Mouse (Mus musculus): ENCODE measurements at regions not wholly inside any gene's neighbourhood (a gene's known extent, or its start where the extent isn't known, plus 50 kb on each side); places are given as distances from the start of the nearest gene placed in this dataset.
A peak's percentile ranks its signal among the peaks of the same experiment; 100 is the strongest.

DNA sequence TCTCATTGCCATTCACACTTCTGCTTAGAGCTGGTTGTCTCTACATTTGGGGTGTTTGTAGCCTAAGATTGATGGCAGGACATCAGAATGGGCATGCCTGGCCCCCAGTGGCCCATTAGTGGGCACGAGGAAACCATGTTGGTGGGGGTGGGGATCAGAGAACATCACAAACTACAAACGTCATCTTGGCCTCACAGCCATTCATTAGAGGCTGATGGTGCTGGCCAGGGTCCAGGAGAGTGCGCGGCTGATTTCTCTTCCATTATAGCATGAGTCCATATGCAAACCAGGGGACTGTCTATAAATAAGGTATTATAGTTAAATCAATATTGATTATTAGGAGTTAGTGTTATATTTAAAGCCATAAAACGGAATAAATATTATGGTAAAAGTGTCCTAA lies 67.9 kb downstream of the 3100002H09Rik start:
- intact Hi-C loops (cut with DNase I) = no loop called here
- no peak for DNase-seq

DNA sequence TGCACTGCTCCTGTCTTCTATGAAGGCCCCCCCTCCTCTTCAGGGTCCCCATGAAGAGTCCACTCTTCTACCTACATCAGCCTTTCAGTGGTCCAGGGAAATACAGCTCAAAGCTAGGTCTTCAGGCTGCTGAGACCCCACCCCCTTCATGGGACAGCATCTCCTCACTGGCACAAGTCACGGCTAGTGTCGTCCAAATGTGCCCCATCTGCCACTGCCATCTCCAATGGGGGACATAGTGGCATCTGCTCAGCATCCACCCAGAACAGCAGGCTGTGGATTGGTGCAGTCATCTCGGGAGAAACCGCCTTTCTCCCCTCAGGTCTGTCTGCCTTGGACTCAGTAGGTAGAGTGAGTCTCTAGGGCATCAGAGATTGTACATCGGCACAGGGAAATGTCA lies 72.1 kb downstream of the 3100002H09Rik start:
- intact Hi-C loops (cut with DNase I) = no loop called here
- no peak for DNase-seq

DNA sequence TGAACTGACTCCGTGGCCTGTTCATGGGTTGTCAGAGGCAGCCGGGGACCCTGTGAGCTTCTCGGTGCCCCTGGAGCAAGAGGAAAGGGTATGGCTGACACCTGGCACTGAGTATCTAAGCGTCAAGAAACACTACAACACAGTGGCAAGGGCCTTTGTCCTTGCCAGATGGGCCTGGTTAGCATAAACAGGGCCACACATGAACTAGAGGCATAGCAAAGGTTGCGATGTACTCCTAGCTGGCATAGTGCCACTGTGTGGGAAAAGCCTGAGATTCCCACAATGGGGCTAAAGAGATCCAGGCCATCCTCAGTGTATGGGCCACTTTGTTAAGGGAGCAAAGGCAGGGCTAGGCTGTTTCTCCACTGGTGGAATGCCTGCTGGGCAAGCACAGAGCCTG lies 72.9 kb downstream of the 3100002H09Rik start:
- intact Hi-C loops (cut with DNase I) = no loop called here
- no peak for DNase-seq

DNA sequence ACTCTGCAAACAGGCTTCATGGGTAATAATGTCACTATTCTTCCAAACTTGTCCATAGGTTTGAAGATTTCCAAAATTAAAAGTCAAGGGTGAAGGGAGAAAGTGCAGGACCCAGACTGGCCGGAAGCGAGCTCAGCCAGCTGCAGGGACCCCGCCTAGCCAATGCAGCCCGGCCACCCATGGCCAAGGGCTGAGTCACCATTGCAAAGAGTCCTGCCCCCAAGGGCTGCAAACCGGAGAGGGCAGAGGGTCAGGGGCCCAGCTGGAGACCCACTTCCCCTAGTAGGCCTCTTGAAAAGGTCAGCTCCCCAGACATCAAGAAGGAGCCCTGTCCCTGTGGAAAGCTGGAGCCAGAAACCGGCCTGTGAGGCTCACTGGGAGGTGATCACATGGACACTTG lies 77.0 kb downstream of the 3100002H09Rik start:
- intact Hi-C loops (cut with DNase I) = no loop called here
- no peak for DNase-seq

DNA sequence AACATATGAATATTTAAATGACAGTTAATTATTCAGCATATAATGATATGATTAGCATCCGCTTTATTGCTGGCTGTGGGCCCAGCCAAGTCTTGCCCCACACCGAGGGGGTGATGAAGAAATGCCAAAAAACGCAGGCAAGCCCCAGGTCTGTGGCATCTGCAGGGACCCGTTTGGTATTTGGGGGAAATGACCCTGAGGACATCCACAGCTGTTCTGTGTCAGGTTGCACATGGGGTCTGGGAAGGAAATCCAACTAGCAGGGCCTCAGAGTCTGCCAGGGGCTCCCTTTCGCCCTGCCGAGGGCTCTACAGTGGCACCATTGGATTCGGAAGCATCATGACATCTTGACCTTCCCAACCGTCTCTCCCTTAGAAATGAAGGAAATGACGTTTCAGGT lies 80.0 kb downstream of the 3100002H09Rik start:
- intact Hi-C loops (cut with DNase I) = no loop called here
- DNase-seq = no peak

DNA sequence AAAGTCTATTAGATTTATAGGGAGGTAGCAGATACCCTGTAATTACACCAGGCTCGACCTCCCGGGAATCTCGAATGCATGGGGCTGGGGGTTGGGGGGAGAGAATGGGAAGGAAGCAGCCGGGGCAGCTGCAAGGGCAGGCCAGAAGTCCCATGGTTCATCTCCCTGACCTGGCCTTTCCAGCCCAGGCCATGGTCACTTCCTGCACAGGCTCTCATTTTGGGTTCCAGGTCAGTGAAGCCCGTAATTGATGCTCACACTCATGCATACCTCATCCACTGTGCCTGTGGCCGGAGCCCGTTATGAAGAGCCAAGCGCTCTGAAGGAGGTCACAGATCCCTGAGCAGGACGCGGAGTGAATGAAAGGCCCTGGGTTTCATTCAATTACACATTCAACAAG lies 83.8 kb downstream of the 3100002H09Rik start:
- DNase-seq = no peak
- intact Hi-C loops (cut with DNase I) = no loop called here

DNA sequence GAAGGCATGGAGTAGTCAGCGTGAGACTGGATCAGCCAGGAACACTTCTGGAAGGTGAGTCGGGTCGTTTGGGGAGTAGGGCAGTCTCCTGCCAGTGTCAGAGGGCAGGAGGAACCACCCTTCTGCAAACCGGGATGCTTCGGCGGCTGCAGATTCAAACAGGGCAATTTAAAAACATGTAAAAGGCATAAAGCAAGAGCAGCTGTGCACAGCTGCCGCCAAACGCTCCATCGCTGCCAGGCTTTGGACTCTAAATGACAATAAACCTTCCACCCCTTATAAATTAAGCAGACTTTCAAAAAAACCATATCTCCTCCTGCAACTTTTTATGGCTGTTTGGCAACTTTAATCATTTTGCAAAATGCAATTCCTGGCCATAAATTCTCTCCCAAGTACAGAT lies 84.2 kb downstream of the 3100002H09Rik start:
- no peak for DNase-seq

DNA sequence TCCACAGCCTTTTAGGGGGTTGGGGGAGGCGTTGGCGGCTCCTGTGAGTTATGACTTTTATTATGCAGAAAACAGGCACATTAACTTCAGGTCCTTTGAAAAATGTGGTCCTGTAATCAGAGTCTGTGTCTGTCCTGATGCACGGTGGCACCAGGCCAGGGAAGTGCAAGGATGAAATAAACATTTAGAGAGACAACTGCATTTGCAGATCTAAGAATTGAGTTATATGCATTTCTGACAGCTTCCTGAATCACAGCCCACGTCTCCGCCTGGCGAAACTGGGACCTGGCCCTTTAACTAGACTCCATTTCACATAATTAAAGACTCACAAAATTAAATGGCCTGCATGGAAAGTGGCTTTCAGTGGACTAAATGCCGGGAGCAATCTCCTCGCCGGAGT lies 90.3 kb downstream of the 3100002H09Rik start:
- intact Hi-C loops (cut with DNase I) = no loop called here
- no peak for DNase-seq

More for the DNA sequence above, 84.2 kb downstream of the 3100002H09Rik start:
- intact Hi-C loops (cut with DNase I) = no loop called here

DNA sequence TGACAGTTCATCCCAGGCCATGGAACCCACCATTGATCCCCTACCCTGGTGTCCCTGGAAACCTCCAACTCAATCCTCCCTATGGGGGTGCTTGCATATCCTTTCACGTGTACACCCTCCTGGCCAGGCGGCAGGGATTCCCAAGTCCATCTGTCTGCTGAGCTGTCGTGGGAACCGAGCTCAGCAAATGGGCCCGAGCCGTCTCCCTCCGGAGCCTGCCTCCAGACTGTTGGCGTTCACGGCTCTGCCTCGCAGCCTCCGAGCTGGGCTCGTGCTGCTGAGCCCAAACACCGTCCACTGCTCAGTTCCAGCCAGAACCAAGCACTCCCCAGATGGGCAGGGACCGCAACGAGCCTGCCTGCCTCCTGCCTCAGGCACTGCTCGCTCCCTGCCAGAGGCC lies 98.8 kb downstream of the 3100002H09Rik start:
- intact Hi-C loops (cut with DNase I) = no loop called here
- DNase-seq = no peak

DNA sequence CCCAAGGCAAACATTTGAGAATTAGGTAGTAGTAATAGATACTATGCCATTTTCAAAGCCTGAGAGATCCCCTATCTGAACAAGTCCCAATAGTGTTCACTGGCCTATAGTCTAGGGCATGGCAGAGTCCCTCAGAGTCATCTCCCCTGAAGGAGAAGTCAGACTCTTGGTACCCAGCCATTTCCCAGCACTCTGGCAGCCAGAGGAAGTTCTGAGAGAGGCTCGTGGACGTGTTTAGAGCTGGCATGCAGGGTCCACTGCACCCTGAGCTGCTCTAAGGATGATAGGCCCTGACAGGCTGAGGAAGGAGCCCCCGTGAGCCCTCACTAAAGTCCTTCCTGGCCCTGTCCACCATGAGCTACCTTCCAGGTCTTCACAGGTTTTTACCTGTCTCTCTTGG lies 99.8 kb downstream of the 3100002H09Rik start:
- intact Hi-C loops (cut with DNase I) = no loop called here
- no peak for DNase-seq

DNA sequence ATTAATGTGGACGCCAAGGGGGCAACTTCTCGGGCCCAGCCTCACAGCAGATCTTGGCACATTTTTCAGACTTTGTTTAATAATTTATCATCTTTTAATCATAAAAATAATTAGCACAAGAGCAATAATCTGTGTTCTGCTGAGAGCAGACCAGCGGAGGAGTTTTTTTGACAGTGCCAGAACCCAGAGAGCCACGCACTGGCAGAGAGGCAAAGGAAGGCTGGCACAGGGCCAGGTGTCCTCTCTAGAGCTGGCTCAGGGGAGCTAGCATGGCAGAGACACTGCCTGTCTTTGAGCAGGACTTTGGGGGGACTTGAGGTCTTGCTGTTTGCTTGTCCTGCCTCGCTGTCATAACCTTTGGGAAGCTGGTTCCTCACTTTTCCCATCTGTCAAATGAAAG lies 100.9 kb downstream of the 3100002H09Rik start:
- intact Hi-C loops (cut with DNase I) = no loop called here
- DNase-seq = peak; percentile 15 to 22

DNA sequence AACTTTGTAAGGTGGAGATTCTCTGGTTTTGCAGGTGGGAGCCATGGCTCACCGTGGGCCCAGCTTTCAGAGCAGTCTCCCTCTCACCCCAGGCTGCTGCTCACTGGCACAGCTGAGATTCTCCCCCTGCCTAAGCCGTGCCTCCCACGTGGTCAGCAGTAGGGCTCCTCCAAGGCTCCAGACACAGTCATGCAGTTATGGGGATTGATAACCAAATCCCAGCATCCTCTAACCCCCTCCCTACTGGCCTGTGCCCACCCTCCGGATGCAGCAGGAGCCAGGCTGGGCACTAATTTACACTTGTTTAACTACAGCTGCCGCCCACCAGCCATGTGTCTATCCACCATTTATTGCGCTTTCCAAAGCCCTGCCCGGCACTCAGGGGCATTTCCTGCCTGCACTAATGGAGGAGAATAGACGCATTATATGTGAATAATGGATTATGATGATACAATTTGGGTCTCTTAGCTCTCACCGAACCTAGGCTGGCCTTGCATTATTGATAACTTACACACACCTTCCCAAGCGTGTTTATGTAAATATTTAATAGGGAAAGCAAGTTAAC lies 104.4 kb downstream of the 3100002H09Rik start:
- intact Hi-C loops (cut with DNase I) = no loop called here

DNA sequence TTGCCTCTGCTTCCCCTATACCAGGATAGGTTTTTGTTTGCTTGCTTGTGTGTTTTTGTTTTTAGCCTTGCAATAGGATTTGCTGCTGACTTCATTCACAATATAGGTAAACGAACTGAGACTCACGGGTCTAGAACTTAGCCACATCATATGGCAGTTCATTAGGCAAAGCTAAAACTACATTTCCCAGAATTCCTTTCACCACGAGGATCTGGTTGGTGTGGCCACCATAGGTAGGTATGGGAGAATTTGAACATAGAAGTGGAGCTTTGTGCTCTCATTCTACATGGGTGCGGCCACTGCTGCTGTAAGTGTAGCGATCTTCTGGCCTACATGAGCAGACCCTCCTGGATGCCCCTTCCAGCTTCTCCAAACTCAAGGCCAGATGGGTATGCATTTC lies 108.8 kb downstream of the 3100002H09Rik start:
- intact Hi-C loops (cut with DNase I) = no loop called here

More for the DNA sequence above, 104.4 kb downstream of the 3100002H09Rik start:
- no peak for DNase-seq

DNA sequence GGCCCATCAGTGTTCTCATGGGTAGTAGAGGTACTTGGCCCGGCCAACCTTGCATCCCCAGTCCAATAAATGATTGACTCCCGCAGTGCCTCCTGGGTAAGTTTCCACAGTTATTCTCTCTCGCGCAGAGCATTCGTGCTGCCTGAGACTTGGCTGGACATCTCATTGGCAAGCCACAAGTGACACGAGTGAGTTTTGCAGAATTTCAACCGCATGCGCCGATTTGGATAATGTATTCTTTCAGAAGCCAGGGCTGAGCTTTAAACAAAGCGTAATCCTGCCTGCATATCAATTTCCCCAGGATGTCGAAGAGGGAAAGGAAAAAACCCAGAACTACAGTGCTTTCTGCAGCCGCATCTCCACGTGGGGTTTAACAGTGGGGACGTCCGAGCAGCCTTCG lies 112.6 kb downstream of the 3100002H09Rik start:
- no peak for DNase-seq
- intact Hi-C loops (cut with DNase I) = no loop called here

More for the DNA sequence above, 108.8 kb downstream of the 3100002H09Rik start:
- no peak for DNase-seq

DNA sequence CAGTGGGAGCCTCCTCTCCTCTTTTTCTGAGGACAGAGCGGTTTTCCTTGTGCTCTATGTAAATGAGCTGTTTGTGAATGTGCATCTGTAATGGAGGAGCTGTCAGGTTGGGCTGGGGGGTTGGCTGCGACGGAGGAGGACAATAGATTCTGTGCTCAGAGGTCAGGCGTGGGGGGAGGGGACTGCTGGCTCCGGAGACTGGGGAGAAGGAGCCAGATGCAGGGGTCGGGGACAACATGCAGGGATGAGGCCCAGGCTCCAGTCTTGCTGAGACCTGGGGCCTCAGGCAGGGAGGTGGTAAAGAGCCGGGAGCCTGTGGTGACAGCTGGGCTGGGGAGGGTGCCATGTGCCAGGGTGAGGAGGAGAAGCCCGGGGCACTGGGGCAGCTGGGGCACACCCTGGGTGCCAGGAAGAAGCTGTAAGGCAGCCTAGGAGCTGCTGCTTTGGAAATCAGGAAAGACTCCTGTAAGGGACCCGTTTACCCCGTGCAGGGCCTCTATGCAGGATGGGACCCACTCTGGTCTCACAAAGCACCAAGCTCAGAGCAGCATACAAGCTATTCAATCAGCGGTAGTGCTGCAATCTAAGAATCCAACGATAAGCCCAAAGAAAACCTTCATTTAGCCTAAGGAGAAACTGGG lies 124.5 kb downstream of the 3100002H09Rik start:
- no peak for DNase-seq
- intact Hi-C loops (cut with DNase I) = no loop called here

DNA sequence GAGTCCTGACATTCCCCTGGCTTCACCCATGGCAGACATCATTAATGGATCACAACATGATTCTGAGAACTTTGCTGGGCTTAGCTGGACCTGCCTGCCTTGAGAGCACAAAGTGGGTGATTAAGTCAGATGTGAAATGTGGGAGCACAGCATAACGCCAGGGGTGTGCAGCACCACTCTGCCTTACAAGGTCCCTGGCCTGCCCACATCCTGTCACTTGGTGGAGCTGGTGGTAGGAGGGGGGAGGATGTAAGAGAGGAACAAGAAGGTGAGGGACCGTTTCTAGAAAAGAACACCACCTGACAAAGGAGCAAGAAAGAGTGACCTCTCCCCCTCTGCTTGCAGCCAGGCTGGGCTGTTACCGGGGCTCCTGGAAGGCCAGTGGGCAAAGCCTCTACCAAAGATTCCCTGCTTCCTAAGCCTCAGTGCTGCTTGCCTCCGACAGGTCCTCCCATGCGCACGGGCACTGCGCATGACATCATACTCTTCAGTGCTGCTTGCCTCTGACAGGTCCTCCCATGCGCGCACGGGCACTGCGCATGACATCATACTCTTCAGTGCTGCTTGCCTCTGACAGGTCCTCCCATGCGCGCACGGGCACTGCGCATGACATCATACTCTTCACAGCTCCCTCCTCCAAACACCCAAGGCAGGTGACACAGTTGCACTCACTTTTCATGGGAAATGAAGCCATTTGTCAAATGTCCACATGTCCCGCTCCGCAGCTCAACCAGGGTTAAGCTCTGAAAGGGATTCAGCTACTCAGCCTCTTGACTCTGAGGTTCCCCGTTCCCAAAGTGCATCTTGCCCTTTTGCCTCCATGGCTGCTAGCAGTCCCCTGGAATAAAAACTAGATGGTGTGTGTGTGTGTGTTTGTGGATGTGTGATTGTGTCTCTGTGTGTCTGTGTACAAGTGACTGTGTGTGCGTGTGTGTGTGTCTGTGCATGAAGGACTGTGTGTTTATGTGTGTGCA lies 125.7 kb downstream of the 3100002H09Rik start:
- no peak for DNase-seq
- intact Hi-C loops (cut with DNase I) = no loop called here

DNA sequence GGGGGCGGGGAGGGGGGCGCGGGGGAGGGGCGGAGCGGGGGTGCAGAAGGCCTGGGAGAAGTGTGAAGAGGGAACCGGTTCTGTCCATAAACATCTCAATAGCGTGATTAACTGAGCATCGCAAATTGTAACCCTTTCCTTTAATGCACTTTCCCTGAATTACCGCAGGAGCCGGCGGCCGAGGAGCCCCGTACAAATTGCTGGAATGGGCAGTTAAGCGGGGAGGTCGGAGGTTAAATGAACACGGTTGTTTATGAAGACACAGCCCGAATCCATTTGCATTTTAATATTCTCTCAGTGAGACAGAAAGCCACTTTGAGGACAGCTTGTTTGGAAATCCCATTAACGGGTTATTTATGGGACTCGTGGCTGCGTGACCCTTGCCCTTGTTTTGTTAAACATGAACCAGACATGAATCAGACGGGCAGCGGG lies 132.7 kb downstream of the 3100002H09Rik start:
- intact Hi-C loops (cut with DNase I) = no loop called here
- no peak for DNase-seq

DNA sequence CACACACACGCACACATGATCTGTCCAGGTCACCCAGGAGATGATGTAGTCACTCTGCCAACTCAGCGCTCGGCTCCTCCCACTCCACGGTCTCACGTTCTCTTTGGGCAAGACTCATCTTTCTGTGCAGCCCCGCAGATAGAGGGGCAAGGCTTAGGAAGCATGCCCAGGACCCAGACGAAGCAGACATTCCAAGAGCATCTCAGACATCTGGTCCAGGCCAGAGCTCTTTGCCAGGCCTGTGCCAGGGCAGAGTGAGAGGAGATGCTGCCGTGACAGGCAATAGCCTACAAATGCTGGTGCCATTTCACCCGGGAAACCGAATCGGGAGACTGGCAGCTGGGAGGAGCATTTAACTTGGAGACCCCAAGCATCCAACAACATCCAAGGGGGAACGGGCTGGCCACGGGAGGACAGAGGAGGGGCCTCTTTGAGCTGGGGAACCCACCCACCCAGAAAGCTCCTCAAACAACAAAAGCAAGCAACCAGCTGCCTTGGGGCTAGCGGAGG lies 133.2 kb downstream of the 3100002H09Rik start:
- no peak for DNase-seq
- intact Hi-C loops (cut with DNase I) = no loop called here

DNA sequence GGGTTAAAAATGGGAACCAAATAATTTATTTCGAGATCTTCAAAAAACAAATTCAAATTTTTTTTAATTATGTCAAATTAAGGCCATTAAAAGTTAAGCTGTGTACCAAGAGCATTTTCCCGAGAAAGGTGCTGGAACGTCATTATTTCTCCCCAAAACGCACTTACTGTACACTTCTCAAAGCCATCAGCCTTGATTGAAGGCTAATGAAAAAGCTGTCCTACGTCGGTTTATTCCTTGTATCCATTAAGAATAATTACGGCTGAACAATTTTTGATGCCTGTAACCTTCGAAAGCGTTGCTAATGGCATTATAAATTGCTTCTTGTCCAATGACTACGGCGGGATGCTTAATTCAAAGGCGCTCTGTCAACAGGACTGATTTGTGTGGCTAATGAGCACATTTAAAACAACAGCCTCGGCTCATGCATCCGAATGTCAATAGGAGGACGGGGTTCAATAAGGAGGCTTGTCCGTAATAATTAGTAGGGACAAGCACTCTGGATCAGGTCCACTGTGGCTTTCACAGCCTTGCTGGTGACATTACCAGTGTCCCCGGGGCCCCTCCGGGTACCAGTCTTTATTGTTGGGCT lies 145.3 kb downstream of the 3100002H09Rik start:
- no peak for DNase-seq
- intact Hi-C loops (cut with DNase I) = no loop called here

DNA sequence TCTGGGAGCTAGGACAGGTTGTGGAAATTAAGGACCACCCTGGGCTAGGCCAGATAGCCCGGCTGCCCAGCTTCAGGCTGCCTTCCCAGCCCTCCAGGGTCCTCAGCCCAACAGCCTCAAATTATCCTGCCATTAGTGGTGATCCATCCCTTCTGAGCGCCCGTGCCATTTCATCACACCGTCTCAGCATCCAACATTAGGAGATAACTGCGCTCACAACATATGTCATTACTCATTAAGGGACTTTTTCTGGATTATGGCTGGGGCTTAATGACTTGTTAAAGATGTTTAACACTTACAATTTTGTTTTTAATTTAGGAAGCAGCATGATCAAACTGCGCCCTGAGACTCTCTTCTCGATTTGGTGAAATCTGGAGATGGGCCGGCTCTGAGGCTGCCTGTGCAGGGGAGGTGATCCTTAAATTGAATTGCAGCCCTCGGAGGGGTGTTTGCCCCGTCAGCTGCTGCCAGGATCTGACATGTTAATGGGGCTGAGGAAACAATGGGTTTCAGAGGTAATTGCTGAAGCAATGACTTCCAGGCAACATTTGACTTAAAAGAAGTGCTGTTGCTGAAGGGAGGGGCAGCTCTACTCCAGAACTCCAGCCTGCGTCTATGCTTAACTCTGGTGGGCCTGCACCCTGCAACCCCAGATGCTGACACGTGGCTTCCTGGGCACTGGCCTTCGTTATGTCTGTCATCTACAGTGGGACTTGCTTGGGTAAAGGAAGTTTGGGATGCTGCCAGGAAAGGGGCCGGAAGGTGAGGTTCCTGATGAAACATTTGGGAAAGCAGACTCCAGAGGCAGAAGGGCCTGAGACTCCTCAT lies 154.9 kb downstream of the 3100002H09Rik start:
- intact Hi-C loops (cut with DNase I) = no loop called here

More for the DNA sequence above, 154.9 kb downstream of the 3100002H09Rik start:
- DNase-seq = no peak
